Mouse (Mus musculus) embryonic facial prominence, embryonic 11.5 days (tissue): ENCODE measurements at regions not wholly inside any gene's neighbourhood (a gene's known extent, or its start where the extent isn't known, plus 50 kb on each side); places are given as distances from the start of the nearest gene placed in this dataset.

Source experiments
- ATAC-seq: fragments of 200-750 bp; cut with Nextera tagmentation; replicated peaks from 2 replicates; pipeline ENCODE4 v1.8.0; 2017; ENCODE audit warnings: low read depth; ENCODE audit not compliant: insufficient number of reproducible peaks, low FRiP score, low TSS enrichment
- DNase-seq: peaks from one replicate; pipeline ENCODE4 v3.0.0-alpha.2; 2015; ENCODE audit warnings: low spot score
- H3K27ac ChIP-seq: fragments of 300-500 bp; sonication (generic); replicated peaks from 2 replicates; pipeline ENCODE4 v1.5.1; 2014; ENCODE audit warnings: mild to moderate bottlenecking, low read depth, low read length, control low read depth
- H3K27me3 ChIP-seq: fragments of 300-500 bp; sonication (generic); 2 replicates; pipeline ENCODE4 v1.6.1; 2014; ENCODE audit warnings: mild to moderate bottlenecking, low read length, moderate library complexity, mixed read lengths; ENCODE audit not compliant: control insufficient read depth, insufficient read depth
- H3K36me3 ChIP-seq: fragments of 300-500 bp; sonication (generic); replicated peaks from 2 replicates; pipeline ENCODE4 v1.6.1; 2014; ENCODE audit warnings: low read depth, mild to moderate bottlenecking, low read length, moderate library complexity, mixed read lengths; ENCODE audit not compliant: control insufficient read depth, insufficient read depth
- H3K4me1 ChIP-seq: fragments of 300-500 bp; sonication (generic); 2 replicates; pipeline ENCODE4 v1.6.1; 2014; ENCODE audit warnings: low read length, mixed read lengths; ENCODE audit not compliant: control insufficient read depth, insufficient read depth
- H3K4me2 ChIP-seq: fragments of 300-500 bp; sonication (generic); 2 replicates; pipeline ENCODE4 v1.6.1; 2014; ENCODE audit warnings: low read depth, mild to moderate bottlenecking, control low read depth, low read length, moderate library complexity
- H3K4me3 ChIP-seq: fragments of 300-500 bp; sonication (generic); 2 replicates; pipeline ENCODE4 v1.5.1; 2014; ENCODE audit warnings: low read depth, low read length, control low read depth
- H3K9ac ChIP-seq: fragments of 300-500 bp; sonication (generic); replicated peaks from 2 replicates; pipeline ENCODE4 v1.6.1; 2014; ENCODE audit warnings: mild to moderate bottlenecking, control low read depth, low read length
- H3K9me3 ChIP-seq: fragments of 300-500 bp; sonication (generic); replicated peaks from 2 replicates; pipeline ENCODE4 v1.6.1; 2016; ENCODE audit warnings: mild to moderate bottlenecking, low read length, inconsistent platforms, mixed read lengths; ENCODE audit not compliant: control insufficient read depth
- WGBS: fragments of 180-500 bp; shearing (Covaris S2); extraction: QIAGEN DNeasy Blood & Tissue Kit; methylation state at CpG from one replicate; pipeline ENCODE4 v1.1.7; 2014; 5-methylcytosine and 5-hydroxymethylcytosine counted together

DNA sequence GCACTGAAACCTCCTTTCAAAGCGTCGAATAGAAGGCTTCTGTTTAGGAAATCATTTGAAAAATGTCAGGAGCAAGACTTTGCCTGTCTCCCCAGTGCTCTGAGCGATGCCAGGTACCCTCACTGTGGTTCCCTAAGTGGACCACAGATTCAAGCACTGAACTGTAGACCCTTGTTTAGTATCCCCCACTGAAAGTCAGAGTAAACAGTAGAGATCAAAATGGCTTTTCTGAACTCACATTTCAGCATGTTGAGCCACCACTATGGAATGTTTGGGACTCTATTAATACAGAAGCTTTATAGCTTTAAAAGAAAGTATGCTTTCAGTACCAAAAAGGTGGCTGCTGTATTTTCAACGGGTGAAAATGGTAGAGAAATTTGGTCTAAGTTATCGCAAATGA is 79.8 kb upstream of the Col11a1 start:
- no peak overlapping the region for H3K4me3 ChIP-seq
- no peak overlapping the region for H3K4me2 ChIP-seq
- H3K27ac ChIP-seq: no peak overlapping the region
- ATAC-seq (no peak), DNase-seq (no peak)
- WGBS: 83% methylated on average over 5 of the region's 5 CpGs
- no peaks in the 10 kb centered on the region for H3K36me3 ChIP-seq
- H3K9ac ChIP-seq: no peak overlapping the region
- no peaks in the 10 kb centered on the region for H3K9me3 ChIP-seq
- H3K27me3 ChIP-seq: no peaks in the 10 kb centered on the region
- H3K4me1 ChIP-seq: no peaks in the 10 kb centered on the region

DNA sequence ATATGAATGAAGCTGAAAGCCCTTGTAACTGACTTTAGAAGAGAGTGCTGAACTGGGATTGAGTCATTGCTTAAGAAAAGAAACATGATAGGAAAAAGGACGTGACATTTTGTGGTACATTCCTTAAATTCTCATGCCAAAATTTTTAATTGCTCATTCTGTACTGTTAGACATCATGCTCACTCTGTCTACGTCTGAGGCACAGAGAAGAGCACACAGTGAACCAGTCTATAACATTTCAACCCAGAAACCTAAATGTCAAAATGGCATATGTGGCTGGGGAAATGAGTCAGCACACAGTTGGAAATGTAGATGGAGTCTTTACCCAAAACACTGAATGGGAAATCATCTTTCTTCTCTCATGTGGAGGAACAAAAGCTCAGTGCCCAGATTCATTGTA is 77.9 kb upstream of the Col11a1 start:
- H3K9ac ChIP-seq: no peak overlapping the region
- 56% methylated on average over 2 of the region's 2 CpGs for WGBS
- ATAC-seq (no peak), DNase-seq (no peak)
- no peaks in the 10 kb centered on the region for H3K9me3 ChIP-seq
- no peaks in the 10 kb centered on the region for H3K4me1 ChIP-seq
- H3K36me3 ChIP-seq: no peaks in the 10 kb centered on the region
- H3K4me3 ChIP-seq: no peak overlapping the region
- H3K27ac ChIP-seq: no peak overlapping the region
- no peak overlapping the region for H3K4me2 ChIP-seq
- no peaks in the 10 kb centered on the region for H3K27me3 ChIP-seq

DNA sequence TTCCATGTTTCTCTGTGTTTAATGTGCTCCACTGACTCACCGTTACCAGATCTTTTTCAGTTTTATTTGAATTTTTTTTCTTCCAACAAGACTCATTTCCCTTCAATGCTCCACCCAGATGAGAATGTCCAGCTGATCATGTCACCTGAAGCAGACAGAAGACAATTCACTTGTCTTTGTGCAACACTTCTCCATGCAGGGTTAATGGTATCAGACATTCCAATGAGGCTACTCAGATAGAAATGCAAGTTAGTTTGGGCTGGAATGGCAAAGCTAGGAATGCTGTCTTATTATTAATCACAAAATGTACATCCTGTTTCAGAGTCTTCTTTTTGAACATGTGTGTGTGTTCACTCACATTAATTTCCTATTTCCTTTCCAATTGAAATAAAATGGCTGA is 77.2 kb upstream of the Col11a1 start:
- H3K4me3 ChIP-seq: no peak overlapping the region
- H3K4me2 ChIP-seq: no peak overlapping the region
- no peak overlapping the region for H3K27ac ChIP-seq
- no peak for DNase-seq
- H3K27me3 ChIP-seq: no peaks in the 10 kb centered on the region
- H3K4me1 ChIP-seq: no peaks in the 10 kb centered on the region
- no peak overlapping the region for H3K9ac ChIP-seq
- no peaks in the 10 kb centered on the region for H3K9me3 ChIP-seq
- no peaks in the 10 kb centered on the region for H3K36me3 ChIP-seq
- WGBS: 89% methylated on average over 1 of the region's 1 CpGs
- ATAC-seq: no peak

DNA sequence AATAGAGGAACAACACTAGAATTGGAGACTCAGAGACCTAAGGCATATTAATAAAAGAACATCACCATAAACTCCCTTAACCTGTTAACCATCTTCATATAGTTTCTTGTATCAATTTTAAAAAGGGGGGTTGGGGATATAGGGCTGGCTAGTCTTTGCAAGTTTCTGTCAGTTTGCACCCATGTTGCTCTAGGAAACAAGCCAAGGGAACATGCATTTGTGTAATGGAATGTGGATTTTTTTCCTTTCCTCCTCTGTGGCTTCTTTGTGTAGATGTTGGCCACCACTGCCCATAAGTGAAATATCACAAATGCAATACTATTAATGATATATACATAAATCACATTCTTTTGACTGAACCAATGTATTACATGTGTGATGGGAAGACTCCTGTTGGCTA is 75.9 kb upstream of the Col11a1 start:
- H3K9me3 ChIP-seq: no peaks in the 10 kb centered on the region
- H3K36me3 ChIP-seq: no peaks in the 10 kb centered on the region
- H3K27ac ChIP-seq: no peak overlapping the region
- DNase-seq: no peak
- no peak overlapping the region for H3K4me2 ChIP-seq
- H3K9ac ChIP-seq: no peak overlapping the region
- no peaks in the 10 kb centered on the region for H3K4me1 ChIP-seq
- H3K4me3 ChIP-seq: no peak overlapping the region
- no peaks in the 10 kb centered on the region for H3K27me3 ChIP-seq
- ATAC-seq: no peak

DNA sequence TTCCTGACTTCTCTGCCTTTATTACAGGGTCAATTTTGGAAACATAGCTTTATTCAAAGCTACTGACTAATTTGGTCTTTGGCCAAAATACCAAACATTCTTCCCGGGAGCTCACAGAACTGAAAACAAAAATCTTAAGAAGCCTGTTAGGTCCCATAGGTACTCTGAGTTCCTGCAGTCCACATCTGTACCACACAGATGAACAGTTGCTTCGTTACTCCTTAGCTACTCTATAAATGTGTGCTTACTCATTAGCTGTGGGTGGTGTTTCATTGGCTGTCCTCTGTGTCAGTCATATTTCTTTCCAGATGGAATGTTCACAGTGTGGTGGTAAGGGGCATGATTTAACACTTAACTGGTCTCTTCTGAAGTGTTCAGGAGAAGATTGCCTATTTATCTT is 70.3 kb upstream of the Col11a1 start:
- Histone ChIP-seq H3K9ac (no peak overlapping the region), H3K4me1 (no peaks in the 10 kb centered on the region), H3K4me2 (no peak overlapping the region), H3K27ac (no peak overlapping the region), H3K27me3 (no peaks in the 10 kb centered on the region), H3K36me3 (no peaks in the 10 kb centered on the region), H3K4me3 (no peak overlapping the region), H3K9me3 (no peaks in the 10 kb centered on the region)
- DNase-seq (no peak), ATAC-seq (no peak)
- WGBS: 74% methylated on average over 2 of the region's 2 CpGs
